Mouse (Mus musculus) mouse embryonic stem cell (cell line): ENCODE measurements around the gene Gm10037.
"Not testable (repeated sequence)": the region's sequence is repeated elsewhere in the genome, so short reads cannot be mapped to it uniquely, and the experiment has no call there.

ENCODE experiments used
- in situ Hi-C, 2 experiments: fragments of 300-500 bp; cut with MboI; formaldehyde crosslinking; loops; 1 replicate in 1 of 2; 3 replicates in 1 of 2; pipeline ENCODE4 v1.14.3; 2019 to 2020; ENCODE audit warnings: low sequenced_read_pairs in 2 of 2, low pct_unique_long_range_greater_than_20kb in 1 of 2, mixed read lengths in 1 of 2; ENCODE audit not compliant: unreplicated experiment in 1 of 2

Gm10037 gene

DNA sequence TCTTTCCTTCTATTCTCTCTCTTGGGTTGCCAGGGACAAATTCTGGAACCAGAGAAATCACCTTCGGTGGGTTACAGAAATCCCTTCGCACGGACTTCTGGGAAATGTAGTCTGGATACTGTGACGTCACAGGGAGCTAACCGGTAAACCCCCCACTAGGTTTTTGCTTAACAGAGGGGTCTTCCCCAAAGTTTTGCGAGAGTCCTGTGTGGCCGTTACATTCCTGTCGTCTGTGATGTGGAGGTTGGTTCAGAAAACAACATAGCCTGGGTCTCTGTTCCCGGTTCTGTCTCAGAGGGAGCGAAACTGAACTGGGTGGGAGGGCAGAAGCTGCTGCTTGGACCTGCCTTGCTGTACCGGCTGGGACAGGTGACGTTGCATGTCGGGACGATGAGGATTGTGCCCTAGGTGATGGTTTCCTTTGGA is at the start of gene Gm10037:
Gene Gm10037 (plus strand): TSS at position 196 of the 426 bp plus-strand sequence.
- in situ Hi-C loops, result no loop called here

DNA sequence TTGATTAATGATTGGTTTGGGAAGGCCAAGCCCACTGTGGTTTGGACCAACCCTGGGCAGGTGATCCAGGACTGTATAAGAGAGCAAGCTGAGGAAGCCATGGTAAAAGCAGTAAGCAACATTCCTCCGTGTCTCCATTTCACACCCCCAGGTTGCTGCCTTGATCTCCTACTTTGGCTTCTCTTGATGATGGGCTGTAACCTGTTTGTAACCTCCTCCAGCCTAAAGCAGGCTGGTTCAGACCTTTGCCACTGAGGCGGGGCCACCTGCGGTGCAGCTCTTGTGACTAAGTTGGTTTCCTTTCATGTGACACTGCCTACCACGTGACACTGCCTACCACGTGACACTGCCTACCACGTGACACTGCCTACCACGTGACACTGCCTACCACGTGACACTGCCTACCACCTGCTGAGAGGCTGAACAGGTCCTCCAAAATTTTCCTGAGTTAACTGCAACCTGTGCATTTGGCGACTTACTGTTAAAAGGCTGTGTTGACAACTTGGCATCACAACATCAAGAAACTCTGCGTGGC is 38.9 kb upstream of the Gm10037 start:
- in situ Hi-C loops, result no loop called here

DNA sequence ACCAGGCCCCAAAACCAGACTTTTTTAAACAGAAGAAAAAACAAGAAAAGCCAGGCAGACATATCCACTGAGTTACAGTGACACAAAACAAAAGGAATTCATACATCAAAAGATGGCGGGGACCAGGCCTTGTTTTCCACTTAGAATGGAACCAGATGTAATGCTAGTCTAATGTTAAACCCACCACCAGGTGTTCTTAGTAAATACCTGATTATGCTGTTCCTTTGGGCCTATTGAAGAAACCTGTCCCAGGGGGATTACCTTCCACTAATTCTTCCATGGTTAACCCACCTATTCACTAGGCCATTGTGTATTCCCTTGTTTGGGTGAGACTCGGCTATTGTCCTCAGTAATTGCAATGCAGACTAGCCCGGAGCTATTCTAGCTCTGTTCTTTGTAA is 32.3 kb upstream of the Gm10037 start:
- in situ Hi-C loops, result no loop called here

DNA sequence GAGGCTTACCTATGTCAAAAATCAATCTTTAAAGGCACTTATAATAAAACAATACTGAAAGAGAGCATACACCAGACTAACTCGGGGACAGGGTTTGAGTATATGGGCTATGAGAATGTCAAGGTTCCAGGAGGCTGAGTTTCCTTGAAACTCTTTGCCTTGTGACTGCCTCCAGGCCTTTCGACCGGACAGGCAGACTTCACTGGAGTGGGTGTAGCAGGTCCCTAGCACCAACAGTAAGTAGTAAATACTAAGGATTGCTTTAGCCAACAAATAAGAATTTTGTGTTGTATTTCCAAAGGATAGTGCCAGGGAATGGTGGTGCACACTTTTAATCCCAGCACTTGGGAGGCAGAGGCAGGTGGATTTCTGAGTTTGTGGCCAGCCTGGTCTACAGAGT is 31.8 kb upstream of the Gm10037 start:
- in situ Hi-C loops, result not testable (repeated sequence)

DNA sequence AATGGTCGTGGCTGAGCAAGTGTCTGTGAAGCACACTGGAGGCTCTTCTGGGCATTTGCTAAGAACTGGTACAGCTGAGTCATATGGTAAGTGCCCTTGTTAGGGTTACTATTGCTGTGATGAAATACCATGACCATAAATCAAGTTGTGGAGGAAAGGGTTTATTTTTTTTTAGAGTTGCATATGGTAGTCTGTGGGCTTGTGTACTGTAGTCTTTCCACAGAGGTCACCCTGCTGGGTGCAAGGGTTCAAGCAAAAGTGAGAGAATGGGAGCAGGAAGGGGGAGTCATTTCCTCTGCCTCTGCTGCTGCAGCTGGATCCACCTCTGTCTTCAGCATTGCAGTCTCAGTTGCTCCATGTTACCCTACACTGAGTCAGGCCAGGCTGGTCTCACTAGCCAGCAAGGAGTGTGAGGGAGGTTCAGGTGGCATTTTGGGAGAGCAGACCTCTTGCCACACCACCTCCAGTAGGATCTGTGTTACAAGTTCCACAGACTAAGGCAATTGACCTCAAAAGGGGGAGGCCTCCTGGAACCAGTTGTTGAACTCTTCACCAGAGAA is 19.2 kb upstream of the Gm10037 start:
- in situ Hi-C loops, result no loop called here

DNA sequence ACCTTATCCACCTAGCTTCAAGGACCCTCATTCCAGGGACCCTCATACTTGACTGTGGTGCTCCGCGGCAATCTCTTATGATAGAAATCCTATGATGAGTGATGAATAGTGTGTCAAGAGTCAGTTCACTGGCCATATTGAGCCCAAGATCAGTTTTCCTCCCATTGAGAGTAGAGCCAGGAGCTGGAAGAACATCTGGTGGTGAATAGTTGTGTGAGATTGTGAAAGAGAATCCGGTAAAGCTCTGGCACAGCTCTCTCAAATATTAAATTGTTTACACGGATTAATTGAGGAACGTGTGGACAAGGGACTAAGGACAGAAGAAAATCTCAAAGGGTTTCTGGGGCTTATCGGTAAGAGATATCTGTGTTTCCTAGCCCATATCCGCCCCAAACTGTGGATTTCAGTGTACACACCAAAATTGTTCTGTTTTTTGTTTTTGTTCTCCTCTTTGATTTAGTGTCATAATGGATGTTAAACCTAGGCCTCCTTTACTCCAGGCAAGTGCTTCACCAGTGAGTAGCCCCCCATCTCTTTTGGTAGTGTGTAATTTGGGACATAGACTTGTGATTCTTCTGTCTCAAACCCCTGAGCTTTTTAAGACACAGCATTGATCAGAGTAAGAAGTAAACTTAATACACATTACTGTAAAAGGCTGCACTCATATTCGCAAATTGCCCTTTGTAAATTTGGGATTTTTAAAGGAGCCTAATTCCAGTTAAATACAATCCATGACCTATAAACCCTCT is 17.8 kb upstream of the Gm10037 start:
- in situ Hi-C loops, result no loop called here

DNA sequence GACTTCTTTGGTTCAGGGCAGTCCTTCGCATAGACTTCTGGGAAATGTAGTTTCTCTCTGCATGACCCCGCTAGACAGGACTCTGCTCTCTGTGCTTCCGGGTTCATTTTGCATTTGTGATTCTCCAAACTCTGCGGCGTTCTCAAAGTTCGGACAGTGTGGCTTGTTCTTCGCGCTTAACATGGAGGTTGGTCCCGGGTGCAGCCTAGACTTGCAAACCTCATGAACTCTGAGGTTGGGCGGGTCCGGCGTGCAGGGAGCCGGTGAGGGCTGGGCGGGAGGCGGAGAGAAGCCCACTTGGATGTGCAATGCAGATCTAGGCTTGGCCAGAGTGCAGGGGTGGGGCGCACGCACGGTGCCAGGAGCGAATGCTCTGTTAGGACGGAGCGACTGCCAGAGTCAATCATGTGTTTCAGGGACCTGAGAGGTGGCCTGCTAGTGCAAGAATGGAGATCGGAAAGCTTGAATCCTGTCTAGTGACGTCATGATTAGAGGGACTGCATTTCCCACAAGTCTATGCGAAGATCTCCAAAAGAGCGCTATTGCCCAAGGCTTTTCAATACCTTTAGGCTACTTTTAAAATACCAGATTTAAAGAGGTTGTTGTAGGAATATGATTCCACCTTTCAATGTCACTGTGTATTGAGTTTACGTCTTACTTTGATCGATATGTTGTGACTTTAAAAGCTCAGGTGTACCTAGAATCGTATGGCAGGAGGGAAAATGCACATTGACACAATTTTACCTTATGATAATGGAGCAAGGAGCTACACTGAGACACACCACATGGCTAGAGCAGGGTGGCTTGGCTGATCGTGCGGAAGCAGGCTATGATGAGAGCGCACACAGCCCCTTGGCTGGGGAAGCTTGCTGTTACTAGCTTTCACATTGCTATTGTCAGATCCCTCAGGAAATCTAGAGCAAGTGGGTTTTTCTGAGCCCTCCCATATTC is 16.9 kb upstream of the Gm10037 start, which contains the start of gene Zfp273:
Gene Zfp273 (plus strand): TSS at position 31 of the 951 bp plus-strand sequence.
- in situ Hi-C loops, result no loop called here

DNA sequence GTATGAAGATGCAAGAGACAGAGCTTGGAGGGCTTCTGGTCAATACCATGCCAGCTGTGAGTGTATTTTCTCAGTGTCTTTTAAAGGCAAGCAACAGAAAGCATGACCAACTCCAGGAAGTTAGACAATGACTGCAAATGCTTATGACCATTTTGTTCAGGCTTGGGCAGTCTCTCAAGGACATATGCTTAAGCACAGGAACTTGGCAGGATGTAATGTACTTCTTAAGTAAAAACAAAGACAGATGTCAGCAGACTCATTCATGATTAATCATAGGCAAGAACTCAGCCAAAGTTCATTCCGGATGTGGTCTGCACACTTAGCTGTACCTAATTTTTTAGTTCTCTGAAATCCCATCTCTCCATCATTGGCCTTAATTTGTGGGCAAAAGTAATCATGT is 12.3 kb upstream of the Gm10037 start:
- in situ Hi-C loops, result no loop called here

DNA sequence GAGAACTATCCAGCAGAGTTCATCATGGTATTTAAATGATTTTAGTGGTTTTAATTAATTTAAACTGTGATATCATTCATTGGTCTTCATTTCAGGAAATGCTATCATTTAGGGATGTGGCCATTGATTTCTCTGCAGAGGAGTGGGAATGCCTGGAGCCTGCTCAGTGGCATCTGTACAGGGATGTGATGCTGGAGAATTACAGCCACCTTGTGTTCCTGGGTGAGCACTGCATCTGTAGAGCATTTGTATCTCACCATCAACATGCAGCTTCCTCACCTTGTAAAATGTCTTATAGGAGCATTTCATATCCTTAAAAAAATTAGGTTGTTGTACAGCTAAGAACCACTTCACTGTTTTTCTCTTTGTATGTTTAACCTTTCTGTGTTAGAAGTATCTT is 2.2 kb downstream of the Gm10037 start:
- in situ Hi-C loops, result not testable (repeated sequence)

DNA sequence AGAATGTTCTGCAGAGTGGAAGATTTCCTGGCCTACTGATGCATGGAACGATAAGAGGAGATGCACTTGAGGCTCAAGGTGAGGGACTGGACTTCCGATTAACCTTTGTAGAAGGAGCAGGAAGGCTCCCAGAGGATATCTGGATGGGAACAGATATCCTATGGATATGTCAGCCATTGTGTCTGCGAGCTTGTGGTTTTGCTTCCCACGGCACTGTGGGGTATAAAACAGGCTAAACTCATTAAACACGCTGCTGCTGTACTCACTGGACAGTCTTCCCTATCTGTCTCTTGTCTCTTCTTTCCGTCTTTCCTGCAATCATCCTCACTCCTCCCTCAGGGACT is 12.8 kb downstream of the Gm10037 start:
- in situ Hi-C loops, result no loop called here

DNA sequence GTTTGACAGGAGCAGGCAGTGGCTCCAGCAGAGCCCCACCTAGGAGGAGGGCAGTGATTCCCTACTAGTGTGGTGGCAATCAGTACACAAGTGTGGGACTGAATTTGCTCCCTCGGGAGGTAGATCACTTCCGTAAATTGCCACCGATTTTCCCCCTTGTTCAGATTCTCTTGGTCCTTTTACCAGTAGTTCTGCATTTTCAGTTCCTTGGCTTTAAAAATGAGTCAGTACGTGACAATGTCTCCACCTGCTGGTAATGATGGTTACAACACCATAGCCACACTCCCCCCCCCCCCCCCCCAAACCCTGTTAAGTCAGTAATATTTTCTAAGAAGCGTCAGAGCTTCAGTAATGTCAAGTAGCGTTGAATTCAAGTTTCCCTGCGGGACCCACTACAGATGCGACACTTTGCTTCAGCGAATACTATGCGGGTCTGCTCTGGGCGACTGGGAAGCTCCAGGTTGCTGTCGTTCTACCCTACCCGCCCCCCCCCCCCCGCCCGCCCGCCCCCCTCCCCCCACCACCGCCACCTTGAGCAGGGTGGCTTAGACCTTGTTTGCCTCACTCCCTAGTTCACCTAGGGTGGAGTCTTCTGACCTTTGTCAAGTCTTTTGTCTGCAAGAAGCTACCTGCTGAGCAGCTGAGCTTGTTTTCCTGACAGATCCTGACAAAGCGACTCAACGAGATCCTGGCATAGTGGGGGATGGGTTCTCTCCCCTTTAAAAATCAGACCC is 13.4 kb downstream of the Gm10037 start:
- in situ Hi-C loops, result no loop called here

DNA sequence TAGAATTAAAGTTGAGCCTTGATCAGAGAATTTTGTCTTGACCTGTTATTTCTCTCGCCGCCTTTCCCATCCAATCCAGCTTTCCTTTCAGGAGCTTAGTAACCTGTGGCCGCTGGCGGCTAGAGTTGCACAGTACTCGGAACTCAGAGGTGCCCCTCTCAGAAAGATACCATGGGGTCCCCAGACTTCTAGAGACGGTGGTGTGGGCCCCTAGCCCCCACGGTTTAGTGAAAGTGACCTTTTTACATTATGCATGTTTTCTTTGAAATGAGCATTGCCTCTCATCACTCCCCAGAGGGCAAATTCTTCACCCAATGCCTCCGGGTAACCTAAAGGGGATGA is 13.9 kb downstream of the Gm10037 start:
- in situ Hi-C loops, result no loop called here

DNA sequence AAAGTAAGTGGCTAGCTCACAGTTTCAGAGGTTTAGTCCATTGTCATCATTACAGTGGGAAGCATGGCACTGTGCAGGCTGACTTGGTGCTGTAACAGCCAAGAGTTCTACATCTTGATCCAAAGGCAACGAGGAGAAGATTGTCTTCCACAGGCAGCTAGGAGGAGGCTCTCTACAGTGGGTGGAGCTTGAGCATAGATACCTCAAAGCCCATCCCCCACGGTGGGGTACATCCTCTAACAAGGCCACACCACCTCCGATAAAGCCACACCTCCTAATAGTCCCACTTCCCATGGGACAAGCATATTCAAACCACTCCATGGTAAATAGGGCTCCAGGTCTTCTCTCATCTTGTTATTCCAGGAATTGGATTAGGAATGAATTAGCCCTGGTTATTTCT is 19.5 kb downstream of the Gm10037 start:
- in situ Hi-C loops, result no loop called here

DNA sequence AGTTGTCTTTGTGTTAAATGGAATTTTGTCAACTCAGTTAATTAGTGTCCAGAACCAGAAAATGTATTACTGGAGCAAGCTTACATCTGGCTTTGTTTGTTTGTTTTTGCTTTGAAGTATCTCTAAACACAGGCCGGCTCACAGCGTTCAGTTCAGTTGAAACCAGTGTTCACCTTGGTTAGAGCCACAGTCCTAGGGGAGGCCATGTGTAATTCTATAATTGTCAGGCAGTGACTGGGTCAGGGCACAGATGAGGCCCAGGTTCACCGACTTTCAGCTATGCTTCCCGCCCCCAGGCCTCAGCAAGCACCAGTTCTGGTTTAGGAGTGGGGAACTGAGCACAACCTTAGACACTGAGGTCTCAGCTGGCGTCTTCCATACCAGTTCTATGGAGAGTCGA is 22.2 kb downstream of the Gm10037 start:
- in situ Hi-C loops, result no loop called here

DNA sequence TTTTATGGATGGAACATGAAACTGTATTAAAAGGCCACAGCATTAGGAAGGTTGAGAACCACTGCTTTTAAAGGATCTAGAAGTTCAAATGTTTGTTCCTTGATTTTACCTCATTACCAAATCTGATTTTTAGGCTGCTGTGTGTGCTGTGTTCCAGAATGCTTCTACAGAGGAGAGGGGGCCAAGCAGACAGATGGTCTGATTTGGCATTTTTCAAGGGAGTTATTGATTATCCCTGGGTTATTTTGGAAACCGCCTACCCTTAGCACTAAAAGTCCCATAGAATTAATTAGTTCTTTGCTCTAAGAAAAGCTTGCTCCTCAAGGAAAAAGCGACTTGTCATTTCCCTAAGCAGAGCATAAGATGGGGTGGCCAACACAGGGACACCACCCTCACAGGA is 23.1 kb downstream of the Gm10037 start:
- in situ Hi-C loops, result no loop called here

DNA sequence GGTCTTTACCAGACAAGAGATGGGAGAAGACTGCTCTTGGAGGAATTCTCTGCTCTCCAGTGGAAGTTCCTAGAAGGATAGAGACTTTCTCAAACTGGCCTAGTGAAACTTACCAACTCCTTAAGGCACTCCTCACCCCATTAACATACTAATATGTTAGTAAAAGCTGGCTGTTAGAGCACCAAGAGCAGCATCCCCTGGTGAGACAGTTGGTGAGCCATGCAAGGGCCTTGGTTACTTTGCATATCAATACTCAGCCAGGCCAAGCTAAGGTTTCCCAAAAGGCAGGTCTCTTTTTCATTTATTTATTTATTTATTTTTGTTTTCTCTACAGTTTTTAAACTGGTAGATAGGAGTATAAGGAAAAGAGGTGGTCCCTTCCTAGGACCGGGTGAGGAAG is 26.4 kb downstream of the Gm10037 start:
- in situ Hi-C loops, result no loop called here

DNA sequence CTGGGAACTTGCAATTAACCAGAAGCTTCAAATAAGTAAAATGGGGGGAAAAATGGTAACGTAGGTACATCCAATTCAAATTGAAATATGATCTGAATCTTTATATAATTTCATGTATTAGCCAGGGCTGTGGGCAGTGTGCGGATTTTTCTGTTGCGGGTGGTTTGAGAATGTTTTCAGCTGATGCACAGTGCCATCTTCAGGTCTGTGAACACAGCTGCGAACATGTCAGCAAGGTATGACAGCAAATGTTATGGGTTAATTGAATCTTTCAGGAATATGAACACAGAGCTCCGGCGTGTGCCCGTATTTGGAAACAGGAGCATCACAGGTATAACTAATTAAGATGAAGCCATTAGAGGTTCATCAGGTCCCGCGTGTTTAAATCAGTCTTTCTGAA is 31.6 kb downstream of the Gm10037 start:
- in situ Hi-C loops, result no loop called here

DNA sequence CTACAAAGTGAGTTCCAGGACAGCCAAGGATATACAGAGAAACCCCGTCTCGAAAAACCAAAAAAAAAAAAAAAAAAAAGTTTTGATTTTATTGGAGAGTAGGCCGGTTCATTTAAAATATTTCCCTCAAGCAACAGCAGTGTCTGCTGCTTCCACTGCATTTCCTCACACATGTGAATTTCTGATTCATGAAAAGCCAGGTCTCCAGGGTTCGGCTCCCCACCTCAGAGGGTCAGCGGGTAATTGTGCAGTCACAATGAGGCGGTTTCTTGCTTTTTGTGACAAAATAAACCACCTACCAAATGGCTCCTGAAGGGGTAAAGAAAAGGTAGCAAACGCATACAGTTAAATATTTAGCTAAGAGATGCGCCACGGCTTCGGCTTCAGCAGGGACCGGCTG is 32.1 kb downstream of the Gm10037 start, which contains the start of gene BC048507:
Gene BC048507 (plus strand): TSS at position 301 of the 400 bp plus-strand sequence.
- in situ Hi-C loops, result no loop called here
